Mouse (Mus musculus) gastrocnemius, postnatal 4 days (tissue): ENCODE data around the gene Dctn2. TPM values are rescaled to one million over a fixed set of nuclear protein-coding genes. Genes with fewer than 3 reads are reported as not detected.

Source experiments
- DNase-seq, 2 experiments: peaks; one replicate each; pipeline ENCODE4 v3.0.0; 2021 to 2022; ENCODE audit warnings: low spot score in 2 of 2, mixed read lengths in 2 of 2
- total RNA-seq, 2 experiments: library from RNA; stranded (reverse); gene quantifications; 2 replicates each; pipeline ENCODE4 v1.2.3; 2021

Gene Dctn2
- total RNA-seq, 2 experiments from 2014 or later, result 145 to 146 TPM

DNA sequence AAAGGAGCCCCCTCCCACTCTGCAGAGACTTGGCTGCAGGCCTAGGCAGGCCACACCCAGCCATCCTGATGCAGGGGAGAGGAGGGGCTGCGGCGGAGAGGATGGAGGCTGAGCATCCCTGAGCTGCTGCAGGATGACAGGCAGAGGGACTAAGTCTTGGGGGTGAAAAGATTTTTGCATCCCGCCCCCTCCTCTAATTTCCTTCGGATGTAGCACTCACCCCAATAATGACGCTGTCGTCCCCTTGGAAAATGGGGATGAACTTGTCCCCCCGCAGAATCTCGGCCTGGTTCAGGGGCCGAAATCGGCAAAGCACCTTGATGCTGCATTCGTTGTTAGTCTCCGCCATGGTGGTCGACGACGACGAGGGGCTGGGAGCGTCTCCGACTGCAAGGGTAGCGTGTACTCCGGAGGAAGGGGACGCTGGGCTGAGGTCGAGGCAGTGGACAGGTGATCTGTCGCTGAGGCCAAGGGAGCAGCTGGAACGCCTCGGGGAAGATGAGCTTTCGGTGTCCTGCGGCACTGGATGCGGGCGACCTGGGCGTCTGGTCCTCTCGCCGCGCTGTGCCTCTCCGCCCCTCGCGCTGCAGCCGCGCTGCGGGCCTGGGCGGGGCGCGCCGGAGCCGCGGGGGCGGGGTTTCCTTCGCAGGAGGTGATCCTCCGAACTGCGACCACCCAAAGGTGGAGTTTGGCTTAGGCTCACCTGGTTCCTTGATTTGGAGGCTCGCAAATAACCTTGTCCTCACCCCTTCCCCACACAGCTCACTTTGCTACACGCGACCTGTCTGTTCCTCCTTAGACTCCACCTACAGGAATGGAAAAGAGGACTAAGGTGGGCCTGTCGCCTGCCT lies 3.4 kb upstream of the Dctn2 start, which contains the start of gene Kif5a:
TSS of gene Kif5a (minus strand) at position 801 of the 851 bp plus-strand sequence.
- DNase-seq, result no peak

DNA sequence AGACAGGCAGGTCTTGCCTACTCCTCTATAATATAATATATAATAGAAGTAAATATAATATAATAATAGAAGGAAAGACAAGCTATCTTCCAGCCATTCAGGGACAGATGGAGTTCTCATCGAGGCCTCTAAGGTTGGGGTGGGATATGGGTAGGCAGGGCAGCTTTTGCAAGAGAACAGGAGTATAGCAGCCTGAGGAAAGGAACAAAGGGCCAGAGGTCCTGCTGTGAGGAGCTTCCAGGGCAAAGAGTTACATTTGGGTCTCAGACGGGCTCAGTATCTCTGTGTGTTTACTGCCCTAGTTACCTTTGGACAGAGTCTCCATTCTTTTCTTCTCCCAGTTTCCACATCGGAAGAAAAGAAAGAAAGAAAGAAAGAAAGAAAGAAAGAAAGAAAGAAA lies 2.5 kb upstream of the Dctn2 start:
- DNase-seq, result no peak

DNA sequence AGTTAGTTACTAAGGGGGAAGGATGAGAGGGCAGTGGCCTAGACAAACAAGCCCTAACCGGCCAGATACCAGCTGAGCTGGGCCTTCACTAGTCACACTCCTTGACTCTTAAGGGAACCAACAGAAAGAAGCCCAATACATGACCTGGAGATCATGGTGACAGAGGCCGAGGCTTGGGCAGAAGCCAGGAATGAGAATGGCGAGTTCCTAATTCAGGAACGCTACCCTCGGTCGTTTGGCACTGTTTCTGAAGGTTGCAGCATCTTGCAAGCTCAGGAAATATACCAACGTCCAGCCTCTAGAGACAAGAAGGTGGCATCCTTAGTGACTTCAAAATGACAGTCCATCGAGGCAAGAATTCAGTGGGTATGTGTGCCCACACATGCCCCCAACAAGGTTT lies 1.8 kb upstream of the Dctn2 start:
- DNase-seq, result no peak

DNA sequence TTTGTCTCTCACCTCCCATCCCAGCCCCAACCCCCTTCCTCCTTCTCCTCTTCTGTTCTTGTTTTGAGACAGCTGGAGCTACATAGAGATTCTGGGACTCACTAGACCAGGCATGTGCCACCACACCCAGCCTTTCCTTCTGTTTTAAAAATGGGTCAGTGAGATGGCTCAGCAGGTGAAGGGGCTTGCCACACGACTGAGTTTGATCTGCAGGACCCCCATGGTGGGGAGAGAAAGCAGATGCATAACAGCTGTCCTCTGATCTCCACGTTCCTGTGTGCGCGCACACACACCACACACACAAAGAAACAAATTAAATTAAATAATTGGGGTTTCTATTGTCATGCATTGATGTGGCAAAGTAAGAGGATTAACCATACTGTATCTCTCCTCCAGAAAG lies 1.2 kb upstream of the Dctn2 start:
- no peak for DNase-seq

DNA sequence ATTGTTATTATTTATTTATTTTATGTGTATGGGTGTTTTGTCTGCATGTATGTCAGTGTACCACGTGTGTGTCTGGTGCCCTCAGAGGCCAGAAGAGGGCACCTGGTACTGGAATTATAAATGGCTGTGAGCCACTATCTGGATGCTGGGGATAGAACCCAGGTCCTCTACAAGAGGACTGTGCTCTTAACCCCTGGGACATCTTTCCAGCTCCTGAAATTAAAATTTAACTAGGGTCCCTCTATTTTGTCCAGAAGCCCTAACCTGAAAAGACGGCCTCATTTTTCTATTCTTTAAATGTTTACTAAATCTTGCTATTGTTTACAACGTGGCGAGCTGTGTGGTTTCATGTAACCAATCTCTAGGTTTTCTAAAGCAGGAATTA lies 449 bp upstream of the Dctn2 start:
- DNase-seq, result no peak

DNA sequence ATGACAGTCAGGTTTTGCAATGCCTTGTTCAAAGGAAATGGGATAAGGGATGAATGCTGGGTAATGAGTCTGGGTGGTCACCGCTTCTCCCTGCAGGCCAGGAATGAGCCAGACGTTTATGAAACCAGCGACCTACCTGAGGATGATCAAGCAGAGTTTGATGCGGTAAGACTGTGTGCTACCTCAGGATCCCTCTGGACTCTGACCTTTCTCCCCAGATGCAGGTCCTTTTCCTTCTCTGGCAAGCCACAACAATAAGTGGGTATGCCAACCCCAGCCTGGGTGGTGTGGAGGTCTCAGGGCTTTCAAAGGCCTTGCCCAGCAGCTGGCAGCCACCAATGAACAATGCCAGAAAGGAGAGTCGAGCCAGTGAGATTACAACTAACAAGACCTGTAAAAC lies 1.1 kb downstream of the Dctn2 start:
- DNase-seq, result no peak

DNA sequence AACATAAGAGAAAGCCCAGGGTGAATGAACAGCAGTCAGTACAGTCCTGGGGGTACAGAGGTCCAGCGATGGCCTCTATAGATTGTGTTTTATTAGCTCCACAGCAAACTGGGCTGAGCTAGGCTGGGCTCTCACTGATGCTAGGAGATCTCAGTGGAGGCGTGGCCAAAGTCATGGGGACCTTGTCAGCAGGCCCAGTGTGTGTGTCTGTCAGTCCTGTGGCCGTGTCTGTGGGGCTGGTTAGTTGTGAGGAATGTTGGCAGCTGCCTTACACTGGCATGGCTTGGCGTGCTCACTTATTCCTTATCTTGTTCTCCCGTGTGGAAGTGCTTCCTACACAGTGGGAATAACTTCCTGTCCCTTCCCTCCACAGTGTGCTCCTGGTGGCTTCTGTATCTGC lies 2.2 kb downstream of the Dctn2 start:
- DNase-seq, result no peak

DNA sequence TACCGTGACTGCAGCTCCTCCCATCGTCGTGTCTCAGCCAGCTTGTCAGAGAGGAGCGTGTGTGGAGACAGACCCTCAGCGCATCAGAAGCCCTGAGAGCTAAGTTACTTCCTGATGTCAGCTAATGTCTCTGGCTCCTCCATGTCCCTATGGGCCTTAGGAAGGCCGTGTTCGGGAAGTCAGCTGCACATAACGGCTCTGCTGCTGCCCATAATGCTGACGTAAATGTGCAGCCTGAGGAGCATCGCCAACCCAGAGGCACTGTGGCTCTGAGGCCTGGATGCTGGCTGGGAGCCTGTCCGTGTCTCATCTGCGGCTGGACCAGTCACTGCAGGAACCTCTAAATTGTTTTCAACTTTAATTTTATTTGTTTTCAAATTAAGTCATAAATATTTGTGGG lies 2.9 kb downstream of the Dctn2 start:
- DNase-seq, result peak in 1 of 2 experiments; percentile 50

DNA sequence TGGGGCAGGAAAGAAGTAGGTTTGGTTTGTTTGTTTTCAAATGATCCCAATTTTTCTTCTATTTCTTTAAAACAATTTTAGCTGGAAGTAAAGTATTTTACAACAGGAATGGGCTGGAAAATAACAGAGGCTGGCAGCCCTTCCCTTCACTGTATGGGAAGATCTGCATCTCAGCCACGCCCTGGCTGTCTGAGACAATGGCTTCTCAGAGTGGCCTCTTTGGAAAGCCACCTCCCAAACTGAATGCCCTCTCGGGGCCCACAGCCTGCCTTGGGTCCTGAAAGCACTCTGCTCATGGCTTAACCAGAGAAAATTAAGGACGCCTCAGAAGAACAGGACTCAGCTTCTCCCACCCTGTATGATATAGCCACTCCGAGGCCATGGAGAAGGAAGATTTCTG lies 3.7 kb downstream of the Dctn2 start:
- DNase-seq, result no peak

DNA sequence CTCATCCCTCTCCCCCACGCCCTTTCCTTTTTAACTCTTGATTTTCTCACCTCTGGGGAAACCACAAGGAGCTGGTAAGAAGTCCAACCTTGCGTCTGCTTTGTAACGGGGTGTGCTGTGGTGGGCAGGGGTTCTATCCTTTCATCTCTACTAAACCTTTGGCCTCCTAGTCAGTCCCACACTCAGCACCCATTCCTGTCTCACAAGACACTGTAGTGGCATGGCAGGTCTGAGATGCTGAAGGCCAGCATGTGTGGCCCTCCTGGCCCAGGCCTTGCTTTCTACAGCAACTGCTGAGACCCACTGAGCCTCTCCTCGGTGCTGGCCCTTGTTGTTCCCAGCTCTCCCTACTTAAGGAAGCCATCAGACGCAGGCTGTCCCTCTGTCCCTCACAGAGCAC lies 6.2 kb downstream of the Dctn2 start:
- no peak for DNase-seq

DNA sequence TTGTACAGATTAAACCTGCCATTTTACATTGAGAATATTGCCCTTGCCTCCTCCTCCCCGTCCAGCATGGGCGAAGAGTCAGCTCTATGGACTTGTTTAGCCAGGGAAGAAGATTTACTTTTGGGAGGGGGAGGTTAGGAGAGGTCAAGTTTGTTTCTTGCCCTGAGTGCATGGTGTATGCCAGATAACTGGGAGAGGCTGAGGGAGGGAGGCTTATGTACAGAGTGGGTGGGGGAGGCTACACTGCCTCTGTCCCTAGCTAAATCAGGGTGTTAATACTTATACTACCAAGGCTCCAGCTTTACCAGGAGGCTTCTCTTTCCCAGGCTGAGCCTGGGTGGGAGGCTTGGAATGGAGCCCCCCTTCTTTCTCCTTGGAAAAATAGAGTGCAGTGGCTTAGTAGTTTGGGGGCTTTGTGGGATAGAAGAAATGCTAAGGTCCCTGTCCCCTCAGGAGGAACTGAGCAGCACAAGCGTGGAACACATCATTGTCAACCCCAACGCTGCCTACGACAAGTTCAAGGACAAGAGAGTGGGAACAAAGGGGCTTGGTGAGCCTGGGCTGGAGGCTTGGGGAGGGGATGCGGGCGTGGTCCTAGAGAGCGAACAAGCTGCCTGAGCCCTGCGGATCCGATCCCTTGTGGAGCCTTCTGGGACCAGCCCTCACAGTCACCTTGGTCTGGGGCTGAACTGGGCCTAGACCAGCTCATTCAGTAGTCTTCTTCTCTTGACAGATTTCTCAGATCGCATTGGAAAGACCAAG lies 8.3 kb downstream of the Dctn2 start:
- no peak for DNase-seq

DNA sequence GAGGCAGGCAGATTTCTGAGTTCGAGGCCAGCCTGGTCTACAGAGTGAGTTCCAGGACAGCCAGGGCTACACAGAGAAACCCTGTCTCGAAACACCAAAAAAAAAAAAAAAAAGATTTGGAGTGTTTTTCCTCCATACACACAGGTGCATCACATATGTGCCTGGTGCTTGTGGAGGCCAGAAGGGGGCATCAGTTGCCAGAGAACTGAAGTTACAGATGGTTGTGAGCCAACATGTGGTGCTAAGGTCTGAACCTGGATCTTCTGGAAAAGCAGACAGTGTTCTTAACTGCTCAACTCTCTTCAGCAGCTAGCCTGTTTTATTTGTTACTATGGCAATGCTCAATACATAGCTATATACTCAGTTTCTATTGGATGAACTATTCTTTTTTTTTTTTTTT lies 13.6 kb downstream of the Dctn2 start:
- no peak for DNase-seq

DNA sequence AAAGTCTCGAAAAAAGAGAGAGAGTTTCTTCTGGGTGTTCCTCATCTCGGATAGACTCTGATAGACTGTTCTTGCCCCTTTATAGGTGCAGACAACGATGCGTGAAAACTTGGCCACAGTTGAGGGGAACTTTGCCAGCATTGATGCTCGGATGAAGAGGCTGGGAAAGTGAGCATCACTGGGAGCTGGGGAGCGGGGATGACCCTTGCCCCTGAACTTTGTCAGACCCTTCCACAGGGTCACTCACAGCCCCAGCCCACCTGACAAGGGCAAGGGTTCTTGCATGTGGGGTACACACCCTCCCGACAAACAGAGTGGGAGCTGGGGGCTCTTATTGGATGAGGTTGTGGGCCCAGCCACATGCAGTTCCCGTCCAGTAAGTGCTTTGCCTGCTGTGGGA lies 15.1 kb downstream of the Dctn2 start:
- no peak for DNase-seq

DNA sequence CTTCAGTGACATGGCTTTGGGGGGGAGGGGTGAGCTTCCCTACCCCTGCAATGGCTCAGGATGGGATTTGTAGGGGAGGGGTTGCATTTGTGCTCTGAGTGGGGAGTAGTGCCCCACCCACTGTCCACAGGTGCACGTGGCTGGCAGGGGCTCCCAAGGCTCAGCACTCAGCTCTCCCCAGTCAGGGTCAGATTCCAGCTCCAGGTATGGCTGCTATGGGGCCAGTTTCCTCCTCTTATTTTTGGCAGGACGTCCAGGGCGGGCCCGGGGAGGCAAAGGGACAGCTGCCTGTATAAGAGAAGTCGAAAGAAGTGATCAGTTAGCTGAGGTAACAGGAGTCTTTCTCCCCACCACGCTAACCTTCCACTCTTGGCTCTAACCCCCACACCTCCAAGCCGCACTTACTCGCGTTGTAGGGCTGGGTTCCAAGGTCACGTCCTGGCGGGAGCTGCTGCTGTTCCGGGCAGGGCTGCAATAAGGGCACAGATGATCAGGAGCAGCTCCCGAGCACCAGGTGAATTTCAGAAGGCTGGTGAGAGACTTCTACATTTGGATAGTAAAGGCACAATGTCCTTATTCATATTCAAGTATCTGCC lies 16.6 kb downstream of the Dctn2 start:
- no peak for DNase-seq

DNA sequence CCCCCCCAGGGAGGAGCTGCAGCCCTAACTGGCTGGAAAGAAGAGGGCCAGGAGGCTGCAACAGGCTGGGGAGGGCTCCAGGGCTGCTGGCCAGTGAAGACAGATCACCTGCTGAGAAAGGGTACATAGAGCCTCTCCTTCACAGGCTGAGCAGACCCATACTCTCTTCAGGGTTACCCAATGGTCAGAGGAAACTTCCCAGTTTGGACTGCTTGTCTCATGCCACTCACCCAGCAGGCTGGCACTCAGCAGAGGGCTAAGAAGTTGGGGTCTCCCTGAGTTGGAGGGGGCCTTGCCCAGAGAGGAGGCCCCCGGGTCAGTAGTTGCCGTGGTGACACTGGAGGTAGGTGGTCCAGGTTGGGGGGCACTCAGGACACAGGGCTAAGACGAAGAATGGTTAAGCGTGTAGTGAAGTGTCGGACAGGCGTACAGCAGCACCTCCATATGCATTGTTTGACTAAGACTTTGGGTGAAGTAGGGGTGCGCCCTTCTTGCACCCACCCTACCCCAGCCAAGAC lies 18.0 kb downstream of the Dctn2 start:
- DNase-seq, result no peak

DNA sequence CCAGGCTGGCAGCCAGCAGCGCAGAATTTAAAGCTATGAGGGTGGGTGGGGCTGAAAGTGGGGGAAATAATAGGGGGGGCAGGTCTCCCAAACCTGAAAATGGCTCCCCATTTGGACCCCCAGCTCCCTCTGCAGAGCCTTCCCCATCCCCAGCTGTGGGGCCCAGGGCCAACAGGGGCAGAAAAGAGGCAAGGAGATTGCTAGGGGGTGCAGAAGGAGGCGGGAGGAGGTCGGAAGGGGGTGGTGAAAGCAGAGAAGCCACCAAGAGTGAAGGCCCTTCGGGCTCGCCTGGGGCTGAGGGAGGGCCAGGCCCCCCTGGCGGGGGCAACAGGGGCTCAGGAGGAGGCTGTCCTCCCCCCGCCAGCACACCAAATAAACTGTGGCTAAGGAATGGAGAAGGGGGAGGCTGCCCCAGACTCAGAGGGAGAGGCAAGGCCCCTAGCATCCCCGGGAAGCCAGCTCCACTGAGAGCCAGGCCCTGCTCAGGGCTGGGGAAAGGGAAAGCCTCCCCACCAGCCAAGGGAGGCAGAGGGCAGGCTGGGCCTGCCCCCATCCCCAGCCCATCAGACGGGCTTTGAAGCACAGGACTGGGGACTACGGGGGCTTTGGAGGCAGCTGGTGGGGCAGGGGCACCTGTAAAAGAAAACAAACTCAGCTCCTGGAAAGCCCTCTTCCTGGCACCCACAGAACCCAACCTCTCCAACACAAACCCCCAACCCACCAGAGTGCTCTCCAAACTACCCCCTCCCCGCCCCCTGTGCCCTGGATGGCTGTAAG lies 18.7 kb downstream of the Dctn2 start:
- DNase-seq, result no peak

DNA sequence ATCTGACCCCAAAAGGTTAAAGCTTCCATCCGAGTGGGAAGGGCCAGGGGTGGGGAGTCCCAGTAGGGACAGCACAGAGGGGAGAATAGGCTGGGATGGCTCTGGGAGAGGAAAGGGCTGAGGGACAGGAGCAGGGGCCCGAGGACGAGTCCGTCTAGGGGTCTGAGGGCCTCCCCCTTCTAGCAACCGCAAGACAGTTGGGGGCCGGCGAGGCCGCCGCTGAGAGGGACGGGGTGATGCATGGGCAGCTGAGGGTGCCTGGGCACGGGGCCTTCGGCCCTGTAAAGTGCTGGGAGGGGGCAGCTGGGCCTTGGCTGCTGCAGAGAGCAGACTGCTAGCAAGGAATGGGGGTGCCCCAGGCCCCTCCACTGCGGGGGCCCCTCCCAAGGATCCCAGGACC lies 19.5 kb downstream of the Dctn2 start:
- DNase-seq, result no peak

DNA sequence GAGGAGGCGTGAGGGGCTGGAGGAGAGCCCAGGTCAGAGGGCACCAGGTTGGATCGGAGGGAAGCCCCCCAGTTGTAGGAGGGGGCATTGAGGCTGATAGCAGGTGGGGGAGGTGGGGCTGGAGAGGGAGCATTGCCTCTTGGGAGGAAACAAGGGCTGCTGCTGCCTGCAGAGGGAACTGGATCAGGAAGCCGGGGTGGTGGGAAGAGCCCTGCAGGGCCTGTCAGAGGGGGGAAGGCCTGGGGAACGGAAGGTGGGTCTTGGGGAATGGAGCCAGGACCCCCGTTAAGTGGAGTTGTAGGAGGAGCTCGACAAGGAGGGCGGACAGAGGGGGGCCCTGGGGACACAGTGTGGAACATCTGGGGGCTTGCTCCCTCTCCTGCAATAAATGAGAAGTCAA lies 20.0 kb downstream of the Dctn2 start:
- no peak for DNase-seq

DNA sequence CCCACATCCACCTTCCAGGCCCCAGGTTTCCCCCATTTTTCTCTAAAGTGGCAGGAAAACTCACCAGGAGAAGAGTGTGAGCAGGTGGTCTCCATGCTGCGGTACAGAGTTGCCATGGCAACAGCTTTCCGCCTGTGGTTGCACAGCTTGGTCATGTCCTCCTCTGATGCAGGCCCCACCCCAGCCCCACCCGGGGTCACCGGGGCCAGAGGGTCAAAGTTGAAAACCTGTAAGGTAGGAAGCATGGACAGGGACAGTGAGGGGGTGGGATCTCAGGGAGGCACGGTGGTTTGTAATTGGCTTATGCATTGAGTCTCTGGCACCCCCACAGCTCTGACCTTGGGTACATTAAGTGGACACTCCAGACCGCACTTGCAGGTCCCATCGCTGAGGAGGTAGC lies 20.6 kb downstream of the Dctn2 start:
- no peak for DNase-seq

DNA sequence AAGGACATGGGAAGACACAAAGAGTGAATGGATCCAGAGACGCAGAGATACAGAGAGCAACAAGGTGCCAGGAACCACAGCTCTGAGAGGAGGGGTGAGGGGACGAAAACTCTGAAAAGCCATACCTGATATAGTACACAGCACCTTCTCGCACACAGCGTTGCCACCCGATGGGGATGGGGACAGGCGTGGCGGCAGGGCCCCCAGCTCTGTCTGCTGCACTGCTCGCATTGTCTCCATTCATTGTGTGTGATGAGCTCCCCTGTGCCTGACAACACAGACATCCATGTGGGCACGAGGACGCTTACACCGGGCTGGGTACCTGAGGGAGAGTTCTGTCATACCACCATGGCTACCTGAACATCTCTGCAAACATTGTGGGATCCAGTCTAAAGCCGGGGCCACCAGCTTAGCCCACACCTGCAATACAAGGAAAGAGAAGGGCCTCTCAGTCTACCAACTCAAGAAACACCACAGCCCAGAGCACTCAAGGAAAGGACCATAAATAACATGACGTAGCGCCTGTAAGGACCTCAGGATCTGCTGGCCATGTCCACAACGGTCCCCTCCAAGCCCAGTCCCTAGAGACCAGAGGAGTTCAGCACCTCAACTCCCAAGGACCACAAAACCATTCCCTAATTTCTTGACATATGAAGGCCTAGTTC lies 21.2 kb downstream of the Dctn2 start:
- DNase-seq, result no peak

DNA sequence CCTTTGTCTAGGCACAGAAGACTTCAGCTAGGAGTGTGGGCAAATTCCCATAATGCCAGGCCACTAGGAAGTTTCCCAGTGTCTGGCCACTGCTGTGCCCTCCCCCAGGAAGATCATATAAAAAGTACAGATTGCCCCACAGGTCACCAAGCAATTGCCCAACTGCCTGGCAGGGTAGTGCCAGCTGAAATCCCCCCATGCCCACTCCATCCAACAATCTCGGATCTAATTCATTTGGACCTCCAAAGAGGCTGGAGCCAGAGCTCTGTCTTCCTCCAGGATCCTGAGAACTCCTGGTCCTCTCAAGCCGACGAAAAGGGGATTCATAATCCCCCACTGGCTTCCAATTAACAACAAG lies 21.7 kb downstream of the Dctn2 start:
- no peak for DNase-seq
